Mouse (Mus musculus) bone marrow, adult 2 months (tissue): ENCODE data around the gene Bpifb6.

Source experiments
- CTCF ChIP-seq: fragments of 200-500 bp; IDR thresholded peaks from 2 replicates; pipeline ENCODE4 v1.5.1; 2011; ENCODE audit warnings: low read length, control low read depth; ENCODE audit not compliant: control insufficient read depth, insufficient read depth
- POLR2A ChIP-seq: fragments of 200-500 bp; IDR thresholded peaks from 2 replicates; pipeline ENCODE4 v1.6.1; 2011; ENCODE audit warnings: low read depth, mild to moderate bottlenecking, control low read depth, low read length, borderline replicate concordance; ENCODE audit not compliant: control insufficient read depth

GRCm38 (mm10) chr2:153860315-153860714 lies 39.9 kb upstream of the Bpifb6 start:
- TF ChIP-seq POLR2A (no peak), CTCF (no peak)
